Mouse (Mus musculus) testis, adult 10 weeks (tissue): Measurements from ENCODE around the gene Chrna3. TPM values are rescaled to one million over a fixed set of nuclear protein-coding genes. Genes with fewer than 3 reads are reported as not detected.

Source experiments
- polyA plus RNA-seq: library from polyadenylated mRNA; stranded (reverse); fragments of 350-450 nt; fragmentation: Illumina TruSeq; extraction: RNeasy Lipid Tissue Mini Kit (QIAGEN cat#74804); gene quantifications from one replicate; pipeline ENCODE4 v1.2.3, GENCODE M21; 2014; ENCODE audit warnings: low read depth, low replicate concordance

Gene Chrna3
- polyA plus RNA-seq: not detected

GRCm38 (mm10) chr9:55026275-55026663 lies at the start of gene Chrna3:
Chrna3 (minus strand) TSS chr9:55026562.

GRCm38 (mm10) chr9:55048211-55048880 lies 22.0 kb upstream of the Chrna3 start, which contains the start of gene Chrnb4:
Chrnb4 (minus strand) TSS chr9:55048779.

GRCm38 (mm10) chr9:54980674-54981073 lies 45.7 kb downstream of the Chrna3 start, which contains the start of gene Chrna5:
Chrna5 (plus strand) TSS chr9:54980880.

Other genes with a start within 250 kb of the Chrna3 start
- gene Ireb2, start 162.8 kb downstream of the Chrna3 start, polyA plus RNA-seq: 130 TPM
- gene Hykk, start 109.3 kb downstream of the Chrna3 start, polyA plus RNA-seq: 1.6 TPM
- gene Psma4, start 75.8 kb downstream of the Chrna3 start, polyA plus RNA-seq: 228 TPM
- gene AY074887, start 75.6 kb downstream of the Chrna3 start, polyA plus RNA-seq: not detected
- 35.9 TPM for gene Chrna5, start 45.7 kb downstream of the Chrna3 start, polyA plus RNA-seq
- gene Chrnb4, start 22.2 kb upstream of the Chrna3 start, polyA plus RNA-seq: 0.06 TPM
- gene Ube2q2, start 122.3 kb upstream of the Chrna3 start, polyA plus RNA-seq: 157 TPM
- 12.9 TPM for gene Fbxo22, start 182.4 kb upstream of the Chrna3 start, polyA plus RNA-seq